Mouse (Mus musculus): ENCODE measurements at regions not wholly inside any gene's neighbourhood (a gene's known extent, or its start where the extent isn't known, plus 50 kb on each side); places are given as distances from the start of the nearest gene placed in this dataset.

- TF ChIP-seq CTCF (IDR thresholded peaks at IDR 0.05; ENCODE audit: borderline replicate concordance, control insufficient read depth, extremely low read depth, insufficient read depth, low read length, poor library complexity), result no peak
- TF ChIP-seq POLR2A (IDR thresholded peaks at IDR 0.05; ENCODE audit: control insufficient read depth, extremely low read depth, insufficient read depth, low read length, poor library complexity), result no peak
Observed at GRCm38 (mm10) chr8:87178561-87178960, 293.5 kb upstream of the N4bp1 start.

Data from thymus, adult 2 months (tissue).